Mouse (Mus musculus): ENCODE measurements at regions not wholly inside any gene's neighbourhood (a gene's known extent, or its start where the extent isn't known, plus 50 kb on each side); places are given as distances from the start of the nearest gene placed in this dataset.

- DNase-seq (ENCODE audit: low read depth): no peak
Measured at GRCm38 (mm10) chr5:91696532-91696931, 179.1 kb downstream of the Parm1 start.

GRCm38 (mm10) chr5:91695632-91696031 lies 178.2 kb downstream of the Parm1 start:
- no peak for DNase-seq (ENCODE audit: low read depth)

- DNase-seq (ENCODE audit: low read depth): no peak
Measured at GRCm38 (mm10) chr5:91693277-91693676, 175.9 kb downstream of the Parm1 start.

GRCm38 (mm10) chr5:91692292-91692691 lies 174.9 kb downstream of the Parm1 start:
- no peak for DNase-seq (ENCODE audit: low read depth)

DNA sequence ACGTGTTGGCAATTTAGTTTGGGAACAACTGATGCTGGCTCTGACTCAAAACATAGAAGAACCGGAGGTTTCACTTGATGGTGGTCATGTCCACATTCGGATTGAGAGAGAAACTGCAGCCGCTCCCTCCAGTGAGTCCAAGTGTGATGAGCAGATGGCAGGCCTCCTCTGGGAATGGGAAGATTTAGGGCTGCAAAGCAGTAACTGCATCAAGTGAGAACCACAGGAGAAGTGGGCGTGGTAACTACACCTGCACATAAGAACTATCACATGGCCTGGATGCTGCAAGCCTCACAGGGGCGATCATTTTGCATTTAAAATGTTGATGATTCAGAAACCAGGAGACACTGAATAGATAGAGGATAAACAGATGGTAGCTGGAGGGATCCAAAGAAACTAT lies 161.3 kb downstream of the Parm1 start:
- DNase-seq (ENCODE audit: low read depth): no peak
